Mouse (Mus musculus) thymus, postnatal 25 days (tissue): Measurements from ENCODE around the gene Sec14l1.

Experiments
- DNase-seq: peaks from one replicate; pipeline ENCODE4 v3.0.0; 2022

Gene Sec14l1

DNA sequence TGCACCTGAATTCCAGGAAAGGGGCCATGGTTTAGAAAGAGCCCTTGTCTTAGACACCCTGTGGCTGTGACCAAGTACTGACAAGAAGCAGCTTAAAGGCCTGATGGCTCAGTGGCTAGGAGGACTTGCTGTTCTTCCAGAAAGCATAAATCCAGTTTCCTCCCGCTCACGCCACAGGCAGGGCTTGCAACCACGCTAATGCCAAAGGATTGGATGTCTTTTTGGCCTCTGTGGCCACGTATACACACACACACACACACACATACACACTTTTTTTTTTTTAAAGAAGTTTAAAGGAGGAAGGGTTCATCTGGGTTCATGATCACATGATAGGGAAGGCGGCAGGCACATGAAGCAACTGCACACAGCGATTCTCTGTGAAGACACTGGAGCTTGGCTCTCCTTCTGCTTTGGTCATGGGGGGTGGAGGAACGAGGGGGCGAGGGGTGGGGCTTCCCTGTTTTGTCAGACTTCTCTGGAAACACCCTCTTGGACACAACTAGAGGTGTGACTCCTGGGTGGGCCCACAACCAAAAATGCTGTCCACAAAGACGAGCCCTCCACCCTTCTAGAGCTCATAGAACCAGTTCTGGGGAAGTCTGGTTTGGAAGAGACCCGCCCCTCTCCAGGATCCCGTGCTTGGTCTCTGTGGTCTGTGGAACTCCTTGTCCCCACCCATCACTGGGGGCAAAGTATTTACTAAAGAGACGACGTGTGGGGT is 26.5 kb upstream of the Sec14l1 start:
- no peak for DNase-seq

DNA sequence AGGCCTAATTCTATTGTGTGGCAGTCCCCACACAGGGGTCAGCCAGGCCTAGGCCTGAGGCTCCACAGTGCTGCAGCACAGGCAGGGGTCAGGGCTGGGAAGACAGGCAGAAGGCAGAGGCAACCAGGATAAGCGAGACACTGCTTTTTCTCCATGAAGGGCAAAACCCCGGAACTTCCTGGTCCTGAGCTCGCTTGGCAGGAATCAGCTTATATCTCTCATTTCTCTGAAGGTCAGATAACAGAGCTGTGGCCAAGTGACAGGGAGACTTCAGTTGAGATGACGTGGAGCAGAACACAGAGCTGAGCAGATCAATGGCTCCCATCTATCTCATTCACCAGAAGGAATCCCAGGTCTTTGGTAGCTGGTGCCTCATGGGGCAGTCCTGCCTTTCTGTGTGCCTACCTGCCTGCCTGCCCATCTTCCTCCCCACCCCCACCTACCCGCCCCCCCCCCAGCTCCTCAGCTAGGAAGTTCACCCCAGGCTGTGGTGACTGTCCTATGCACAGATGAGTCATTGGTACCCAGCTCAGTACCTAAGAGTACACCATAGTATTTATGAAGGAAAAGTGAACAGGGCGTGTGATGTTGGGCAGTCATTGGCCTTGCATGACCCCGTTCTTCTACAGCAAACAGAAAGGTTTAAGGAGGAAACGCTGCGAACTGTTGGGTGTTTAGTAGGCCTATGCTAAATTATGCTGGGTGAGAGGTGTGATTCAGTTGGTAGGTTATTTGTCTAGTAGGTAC is 25.1 kb upstream of the Sec14l1 start:
- DNase-seq = no peak

DNA sequence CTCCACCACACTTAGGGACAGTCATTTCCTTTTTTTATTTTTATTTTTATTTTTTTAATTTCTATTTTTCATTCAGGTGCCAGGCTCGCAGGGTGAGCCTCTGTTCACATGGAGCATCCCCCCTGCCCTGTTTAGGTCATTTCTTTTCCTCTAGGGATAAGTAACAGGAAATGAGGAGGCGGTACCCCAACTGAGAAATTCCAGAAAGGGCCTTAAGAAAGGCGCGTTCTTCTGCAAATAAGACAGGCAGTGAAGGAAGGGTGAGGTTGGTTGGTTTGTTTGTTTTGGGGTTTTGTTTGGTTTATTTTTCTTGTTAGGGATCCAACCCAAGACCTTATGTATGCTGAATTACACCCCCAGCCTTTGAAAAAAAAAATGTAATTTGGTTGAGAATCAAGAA is 23.6 kb upstream of the Sec14l1 start:
- no peak for DNase-seq

DNA sequence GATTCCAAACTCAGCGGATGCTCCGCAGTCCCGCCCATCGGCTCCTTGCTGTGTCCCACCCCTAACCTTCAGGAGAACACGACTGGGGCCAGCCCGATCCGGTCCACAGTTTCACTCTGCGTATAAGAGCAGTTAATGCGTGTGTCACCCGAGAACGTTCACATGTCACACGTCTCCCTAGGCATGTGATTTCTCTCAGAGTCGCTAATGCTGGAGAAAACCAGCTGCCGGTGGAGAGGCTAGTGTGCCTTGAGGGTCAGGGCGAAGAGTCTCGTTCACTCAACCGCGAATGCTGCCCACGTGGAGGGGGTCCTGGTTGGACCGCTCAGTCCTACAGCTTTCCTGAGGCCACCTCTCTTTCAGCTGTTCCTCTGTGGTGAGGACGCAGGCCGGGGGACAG is 23.1 kb upstream of the Sec14l1 start:
- DNase-seq = no peak

DNA sequence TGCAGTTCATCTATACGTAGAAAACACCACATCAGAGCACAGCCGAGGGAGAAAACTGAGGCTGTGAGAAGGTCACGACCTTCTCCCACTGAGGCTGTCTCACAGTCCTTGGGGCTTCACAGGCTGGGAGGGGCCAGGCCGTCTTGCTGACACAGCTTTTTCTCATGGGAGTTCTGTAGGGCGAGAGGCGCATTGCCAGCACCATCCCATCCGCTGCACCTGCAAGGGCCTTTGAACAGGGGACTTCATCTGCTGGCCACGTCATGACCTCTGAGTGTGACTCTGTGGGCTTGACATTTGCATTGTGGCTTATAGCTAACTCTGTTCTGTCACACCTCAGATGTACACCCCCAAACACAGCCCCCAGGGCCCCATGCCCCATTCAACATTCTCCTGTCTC is 22.3 kb upstream of the Sec14l1 start:
- peak; percentile 81 for DNase-seq

DNA sequence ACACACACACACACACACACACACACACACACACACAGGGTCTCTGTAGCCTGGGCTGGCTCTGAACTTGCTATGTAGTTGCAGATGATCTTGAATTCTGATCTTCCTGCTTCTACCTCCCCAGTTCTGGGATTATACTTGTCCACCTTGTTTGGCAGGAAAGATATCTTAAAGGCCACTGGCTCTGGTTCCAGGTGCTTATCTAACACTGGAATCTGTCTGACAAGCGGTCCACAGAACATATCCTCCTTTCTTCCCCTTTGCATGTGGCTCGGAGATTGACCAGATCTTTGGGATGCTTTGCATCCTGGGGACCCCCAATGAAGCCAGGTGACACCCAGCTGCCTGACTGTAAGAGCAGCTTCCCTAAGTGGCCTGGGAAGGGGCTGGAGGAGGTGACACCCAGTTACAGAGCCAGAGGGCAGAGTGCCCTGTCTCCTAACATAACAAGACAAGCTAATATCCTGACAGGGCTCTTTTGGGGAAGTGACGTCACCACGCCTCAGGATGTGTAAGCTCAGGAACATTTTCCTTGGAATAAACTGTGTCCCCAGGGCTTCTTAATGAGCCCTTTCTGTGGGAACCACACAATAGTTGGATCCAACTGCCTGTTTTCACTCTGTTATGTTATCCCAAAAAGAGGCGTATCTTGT is 20.9 kb upstream of the Sec14l1 start:
- DNase-seq = no peak

DNA sequence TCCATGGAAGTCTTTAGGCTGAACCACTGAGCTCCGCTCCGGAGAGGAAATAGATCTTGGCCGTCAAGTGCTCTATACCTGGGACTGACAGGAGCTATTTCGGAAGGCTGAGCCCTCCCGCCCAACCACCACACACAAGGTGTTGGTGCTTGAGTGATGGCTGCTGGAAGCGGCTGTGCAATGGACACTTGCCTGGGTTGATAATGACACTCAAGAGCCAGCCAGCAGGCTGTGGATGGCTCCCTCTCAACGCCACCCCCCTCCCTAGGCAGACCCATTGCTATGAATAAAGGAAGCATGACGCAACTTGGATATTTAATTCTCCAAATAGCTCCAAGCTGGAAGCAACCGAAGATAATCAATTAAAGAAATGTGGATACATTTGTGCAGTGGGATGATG is 20.3 kb upstream of the Sec14l1 start:
- DNase-seq = no peak

DNA sequence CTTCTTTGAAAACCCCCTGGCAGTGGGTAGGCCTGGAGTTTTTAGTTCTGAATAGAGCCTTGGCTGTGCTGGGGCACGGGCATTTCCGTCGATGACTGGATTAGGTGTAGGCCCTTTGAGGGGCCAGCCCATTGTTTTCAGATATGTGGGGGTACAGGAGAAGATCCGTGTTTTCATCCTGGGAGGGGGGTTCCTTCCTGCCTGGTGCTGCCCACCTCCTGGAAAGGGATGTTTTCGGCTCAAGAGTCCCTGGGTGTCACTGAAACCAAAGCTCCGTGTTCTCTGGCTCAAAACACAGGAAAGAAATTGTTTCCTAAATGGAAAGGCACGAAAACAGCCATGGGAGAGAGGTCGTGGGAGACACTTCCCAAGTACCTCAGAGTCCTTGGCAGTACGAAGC is 17.9 kb upstream of the Sec14l1 start:
- DNase-seq = no peak

DNA sequence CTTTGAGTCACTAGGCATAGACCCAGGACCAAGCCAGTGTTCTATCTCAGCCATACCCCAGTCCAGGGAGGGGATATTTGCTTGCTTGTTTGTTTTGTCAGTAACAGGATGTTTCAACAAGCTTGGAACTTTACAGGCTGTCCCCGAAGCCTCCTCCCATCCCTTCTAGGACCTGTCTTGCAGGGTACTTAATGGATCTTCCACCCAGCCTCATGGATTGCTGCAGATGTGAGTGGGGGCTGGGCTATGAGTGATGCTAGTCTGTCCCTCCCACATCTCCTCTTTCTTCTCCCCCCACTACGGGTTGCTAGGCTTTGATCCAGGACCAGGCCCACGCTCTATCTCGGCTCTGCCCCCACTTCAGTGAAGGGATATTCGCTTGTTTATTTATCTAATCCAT is 16.8 kb upstream of the Sec14l1 start:
- DNase-seq = no peak

DNA sequence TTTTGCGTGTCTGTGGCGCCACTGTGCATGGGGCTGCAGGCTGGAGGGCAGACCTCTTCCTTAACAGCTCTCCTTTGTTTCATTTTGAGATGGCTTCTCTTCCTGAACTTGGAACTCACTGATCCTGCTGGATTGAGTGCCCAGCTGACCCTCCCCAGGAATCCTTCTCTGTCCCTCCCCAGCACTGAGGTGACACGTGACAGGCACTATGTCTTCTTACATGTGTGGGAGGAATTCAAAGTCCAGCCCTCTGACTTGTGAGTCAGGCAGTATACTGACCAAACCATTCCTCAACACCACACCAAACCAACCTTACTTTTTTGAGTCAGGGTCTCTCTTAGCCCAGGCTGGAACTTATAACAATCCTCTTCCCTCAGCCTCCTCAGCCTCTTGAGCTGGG is 16.2 kb upstream of the Sec14l1 start:
- DNase-seq = no peak

DNA sequence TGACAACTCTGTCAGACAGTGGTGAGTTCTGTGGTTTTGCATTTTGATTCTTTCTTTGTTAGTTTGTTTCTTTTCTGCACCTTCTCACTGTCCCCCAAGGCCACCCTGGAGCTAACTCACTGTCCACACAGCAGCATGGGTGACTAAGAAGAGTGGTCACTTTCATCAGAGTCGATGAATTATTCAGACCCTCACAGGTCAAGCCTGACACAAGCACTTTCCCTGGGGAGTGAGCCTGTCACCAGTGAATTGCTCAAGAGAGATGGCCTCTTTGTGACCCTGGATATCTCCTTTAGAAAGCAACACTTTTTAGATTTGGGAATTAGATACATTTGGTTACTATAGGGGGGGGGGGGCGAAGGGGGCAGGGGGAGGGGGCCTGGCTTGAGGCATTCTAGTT is 15.6 kb upstream of the Sec14l1 start:
- no peak for DNase-seq

DNA sequence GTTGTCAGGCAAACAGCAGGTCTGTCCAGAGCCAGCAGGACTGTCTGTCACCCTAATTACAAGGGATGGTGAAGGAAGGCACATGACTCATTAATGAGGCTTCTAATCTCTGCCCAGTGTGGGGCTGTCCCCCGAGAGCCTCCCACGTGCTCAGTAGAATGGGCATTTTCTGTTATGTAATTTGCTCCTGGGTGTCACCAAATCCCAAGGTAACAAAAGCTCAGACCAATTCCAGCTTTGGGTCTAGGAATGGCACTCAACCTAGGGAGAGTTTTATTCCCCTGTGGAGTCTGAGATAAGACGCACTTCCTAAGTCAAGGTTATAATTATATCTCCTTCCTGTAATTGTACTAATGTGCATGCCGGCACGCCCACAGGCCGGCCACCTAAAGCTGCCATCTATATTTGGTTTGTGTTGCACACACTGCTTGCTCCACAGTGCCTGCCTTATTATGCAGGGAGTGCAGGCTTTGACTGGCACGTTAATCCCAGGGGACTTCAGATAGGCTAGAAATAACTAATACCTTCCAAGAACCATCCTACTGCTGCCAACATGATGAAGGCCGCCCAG is 13.5 kb upstream of the Sec14l1 start:
- no peak for DNase-seq

DNA sequence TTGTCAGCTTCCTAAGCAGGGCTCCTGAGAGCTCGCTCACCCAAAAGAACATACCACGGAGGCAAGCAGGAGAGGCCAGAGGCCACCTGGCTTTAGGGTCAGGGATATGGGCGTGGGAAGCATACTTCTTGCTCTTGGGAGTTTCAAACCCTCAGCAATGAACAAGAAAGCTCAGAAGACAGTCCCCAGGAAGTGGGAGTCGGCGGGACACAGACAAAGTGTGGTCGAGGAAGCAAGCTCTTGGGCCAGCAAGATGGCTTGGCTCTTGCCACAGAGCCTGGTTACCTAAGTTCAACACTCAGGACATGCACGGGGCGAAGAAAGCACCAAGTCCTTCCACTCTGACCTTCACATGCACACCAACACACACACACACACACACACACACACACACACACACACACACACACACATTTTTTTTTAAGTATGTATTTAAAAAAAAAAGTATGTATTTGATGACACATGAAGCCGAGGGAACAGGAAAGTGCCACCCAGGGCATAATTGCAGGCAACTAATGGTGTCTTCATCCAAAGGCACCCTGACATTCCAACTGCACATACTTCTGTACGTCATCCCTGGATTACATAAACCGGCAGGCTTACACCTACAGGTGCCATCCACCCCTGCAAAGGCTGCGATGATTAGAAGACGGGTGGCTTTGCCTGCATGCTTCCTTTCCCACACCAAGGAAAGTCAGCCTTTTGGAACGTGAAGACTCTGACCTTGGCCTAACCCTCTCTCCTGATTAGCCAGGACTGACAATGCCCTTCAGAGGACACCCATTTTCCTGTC is 12.8 kb upstream of the Sec14l1 start:
- no peak for DNase-seq

DNA sequence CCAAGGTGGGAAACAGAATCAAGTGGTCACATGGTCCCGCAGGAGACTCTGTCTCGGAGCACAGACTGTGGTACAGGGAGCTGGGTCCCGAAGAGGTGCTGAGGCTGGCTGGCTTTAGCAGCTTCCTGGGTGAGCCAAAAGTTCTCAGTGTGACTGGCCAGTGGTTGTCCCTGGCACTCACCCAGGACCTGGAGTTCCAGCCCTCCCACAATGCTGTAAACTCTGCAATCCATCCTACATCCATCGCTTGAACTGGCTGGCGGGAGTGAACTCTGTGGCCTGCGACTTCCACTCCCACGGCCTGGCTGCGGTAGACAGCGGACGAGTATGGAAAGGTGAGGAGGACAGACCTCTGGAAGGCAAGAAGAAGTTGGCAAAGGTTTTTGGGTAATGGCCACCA is 11.4 kb upstream of the Sec14l1 start:
- no peak for DNase-seq

DNA sequence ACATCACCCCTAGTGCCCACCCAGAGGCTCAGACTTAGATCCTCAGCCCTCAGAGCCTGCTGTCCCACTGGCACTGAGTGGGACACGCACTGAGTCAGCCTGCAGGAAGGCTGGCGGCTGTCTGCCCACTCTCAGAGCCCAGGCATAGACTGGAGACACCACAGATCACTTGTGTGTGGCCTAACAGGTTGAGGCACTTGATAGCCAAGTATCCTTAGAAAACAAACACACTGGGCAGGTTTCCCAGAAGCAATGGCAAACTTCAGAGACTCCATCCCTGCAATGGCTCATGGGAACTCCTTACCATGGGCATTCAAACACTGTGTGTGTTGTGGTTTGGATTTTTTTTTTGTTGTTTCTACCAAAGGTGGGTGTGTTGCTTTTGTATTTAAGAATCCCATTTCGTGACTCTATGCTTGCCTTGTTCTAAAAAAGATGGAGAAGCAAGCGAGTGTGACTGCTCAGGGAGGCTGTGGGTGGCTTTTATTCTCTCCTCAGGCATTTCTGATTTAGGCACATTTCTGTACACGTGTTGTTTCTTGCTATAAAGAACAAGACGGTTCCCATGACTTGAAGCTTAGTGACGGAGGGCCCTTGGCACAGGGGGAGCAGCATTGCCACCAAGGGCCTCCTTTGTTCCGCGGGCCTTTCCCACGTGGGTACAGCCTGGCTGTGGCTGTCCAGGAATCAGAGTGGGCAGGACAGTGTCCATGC is 10.8 kb upstream of the Sec14l1 start:
- DNase-seq = no peak

DNA sequence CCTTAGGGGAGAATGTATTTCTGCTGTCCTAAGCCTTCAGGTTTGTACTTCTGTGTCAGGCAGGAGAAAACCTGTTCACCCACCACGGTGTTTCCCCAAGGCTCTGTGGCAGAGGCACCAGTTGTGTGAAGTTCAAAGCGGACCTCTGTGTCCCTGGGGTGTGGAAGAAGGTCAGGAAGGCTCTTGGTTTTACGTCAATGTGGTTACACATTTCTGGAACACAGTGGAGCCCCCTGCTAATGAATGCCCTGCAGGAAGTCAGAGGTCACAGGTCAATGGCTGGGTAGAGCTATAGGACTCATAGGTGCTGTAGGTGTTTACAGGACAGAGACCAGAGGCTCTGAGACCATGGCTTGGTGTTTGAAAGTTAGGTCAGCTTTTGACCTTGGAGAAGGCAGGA is 9.7 kb upstream of the Sec14l1 start:
- DNase-seq = no peak

DNA sequence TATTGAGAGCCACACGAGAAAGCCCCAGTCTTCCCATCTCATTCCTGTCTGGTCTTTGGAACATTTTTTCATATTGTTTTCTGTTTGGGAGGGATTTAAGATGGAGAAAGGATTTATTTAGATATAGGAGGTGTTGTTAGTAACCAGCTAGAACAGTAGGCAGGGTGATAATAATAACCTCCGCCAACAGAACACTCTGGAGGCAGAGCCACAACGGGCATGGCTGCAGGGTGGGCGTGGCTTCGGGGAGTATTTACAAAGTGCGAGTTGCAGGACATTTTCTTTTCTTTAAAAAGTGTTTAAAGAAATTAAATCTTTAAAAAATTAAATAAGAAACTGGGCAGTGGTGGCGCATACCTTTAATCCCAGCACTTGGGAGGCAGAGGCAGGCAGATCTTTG is 9.1 kb upstream of the Sec14l1 start:
- no peak for DNase-seq

DNA sequence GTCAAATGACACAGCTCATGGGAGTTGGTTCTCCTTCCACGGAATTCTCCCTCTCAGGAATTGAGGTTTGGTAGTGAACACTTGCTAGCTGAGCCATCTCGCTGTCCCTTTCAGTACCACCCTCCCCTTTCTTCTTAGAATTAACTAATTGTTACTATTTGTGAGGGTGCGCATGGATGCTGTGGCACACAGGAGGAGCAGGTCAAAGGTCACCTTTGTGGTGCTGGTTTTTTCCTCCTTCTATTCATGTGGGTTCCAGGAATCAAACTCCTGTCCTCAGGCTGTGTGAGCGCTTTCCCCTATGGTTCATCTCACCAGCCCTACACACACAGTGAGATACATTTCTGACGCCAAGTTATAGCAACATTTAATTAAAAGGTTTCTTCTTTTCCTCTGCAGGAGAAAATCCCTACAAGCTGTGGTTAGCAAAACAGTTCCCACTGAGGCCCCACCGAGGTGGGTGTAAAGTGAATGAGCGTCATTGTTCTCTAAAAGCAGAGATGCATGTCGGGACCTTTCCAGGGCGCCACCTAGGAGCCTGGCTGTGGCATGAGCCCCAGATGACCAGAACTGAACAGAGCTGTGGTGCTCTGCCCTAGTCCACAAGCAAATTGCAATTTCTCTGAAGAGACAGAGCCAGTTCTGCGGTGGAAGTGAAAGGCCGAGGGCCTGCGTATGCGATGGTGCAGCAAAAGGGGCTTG is 8.2 kb upstream of the Sec14l1 start:
- no peak for DNase-seq

DNA sequence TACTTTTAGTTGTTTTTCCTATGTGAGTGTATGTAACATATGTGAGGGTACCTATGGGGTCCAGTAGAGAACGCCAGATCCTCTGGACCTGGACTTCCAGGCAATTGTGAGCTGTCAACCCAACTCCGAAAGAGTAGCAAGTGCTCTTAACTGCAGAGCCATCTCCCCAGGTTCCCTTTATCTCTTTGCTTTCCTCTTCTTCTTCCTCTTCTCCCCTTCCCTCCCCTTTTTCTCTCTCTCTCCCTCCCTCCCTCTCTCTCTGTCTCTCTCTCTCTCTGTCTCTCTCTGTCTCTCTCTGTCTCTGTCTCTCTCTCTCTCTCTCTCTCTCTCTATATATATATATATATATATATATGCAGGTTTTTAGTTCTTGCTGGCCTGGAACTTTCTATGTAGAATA is 7.1 kb upstream of the Sec14l1 start:
- DNase-seq = no peak

DNA sequence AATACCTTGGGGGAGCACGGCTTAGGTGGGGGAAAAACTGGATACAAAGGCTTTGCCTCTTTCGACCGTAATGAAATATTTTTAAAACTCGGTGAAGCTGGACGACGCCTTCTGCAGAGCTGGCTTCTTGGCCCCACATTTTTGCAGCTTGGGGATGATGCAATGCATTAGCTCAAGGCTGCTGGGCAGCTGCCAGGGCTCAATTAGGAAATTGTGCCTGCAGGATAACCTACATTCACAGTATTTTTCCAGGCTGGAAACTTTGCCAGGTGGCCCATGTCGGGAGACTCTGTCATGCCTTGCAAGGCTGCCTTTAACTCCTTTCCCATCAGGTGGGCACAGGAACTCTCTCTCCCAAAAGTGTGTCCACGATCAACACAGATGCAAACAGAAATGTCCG is 6.4 kb upstream of the Sec14l1 start:
- DNase-seq = no peak

DNA sequence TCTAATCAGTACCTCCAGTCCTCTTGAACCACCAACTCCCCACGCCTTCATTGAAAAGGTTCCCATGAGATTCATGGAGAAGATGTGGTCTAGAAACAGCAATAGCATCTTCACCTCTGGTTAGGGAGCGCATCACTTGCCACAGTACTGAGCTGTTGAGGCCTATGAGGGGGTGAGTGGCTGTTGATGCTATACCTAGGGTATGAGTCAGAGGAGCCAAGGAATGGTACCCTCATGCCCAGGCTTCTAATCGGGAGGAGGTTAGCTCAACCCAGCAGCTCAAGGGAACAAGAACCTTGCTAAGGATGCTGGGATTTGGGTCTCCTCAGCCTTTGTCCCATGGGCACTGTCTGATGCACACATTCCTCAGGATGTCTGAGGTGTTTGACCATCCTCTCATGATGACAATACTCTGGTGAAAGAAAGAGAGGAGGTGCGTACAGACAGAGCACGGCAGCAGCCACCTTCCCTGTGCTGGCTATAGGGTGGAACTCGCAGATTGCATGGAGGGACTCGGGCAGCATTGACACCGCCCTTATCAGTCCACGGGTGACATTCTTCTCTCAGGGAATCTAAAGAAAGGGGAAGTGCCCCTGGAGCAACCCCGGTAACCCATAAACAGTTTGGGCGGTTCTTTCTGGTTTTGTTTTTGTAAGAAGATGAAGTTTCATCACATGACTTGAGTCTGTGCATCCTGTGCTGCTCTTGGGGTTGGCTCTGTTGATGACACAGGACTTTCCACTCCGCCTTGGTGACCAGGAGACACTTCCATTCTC is 5.6 kb upstream of the Sec14l1 start:
- DNase-seq = no peak
